17 mouse cellular contexts compared by ENCODE assay signal in genomic region chr15:84115727-84116126, GRCm38 (mm10). TPM values are rescaled to one million over a fixed set of nuclear protein-coding genes. Genes with fewer than 3 reads are reported as not detected.
DNase-seq lines count a peak whose midpoint lies in the region; ATAC-seq lines count a peak whose summit lies in the region.
"Had no signal": no experiment of that assay in that cellular context is flagged by ENCODE, and none has a peak within 500 bp of the region (broad histone marks: within the 10 kb centered on the region; RNA-seq: fewer than 3 reads in every experiment).

No protein-coding gene starts in this region.

- H3K36me3 ChIP-seq in embryonic facial prominence, embryonic 11.5 days (replicated peaks; ENCODE audit: control insufficient read depth, insufficient read depth, low read depth, low read length) = no peaks in the 10 kb centered on the region
- H3K36me3 ChIP-seq in embryonic facial prominence, embryonic 10.5 days (replicated peaks) = no peaks in the 10 kb centered on the region
- no peaks in the 10 kb centered on the region for H3K36me3 ChIP-seq in kidney, embryonic 15.5 days
- H3K36me3 ChIP-seq: hindbrain, embryonic 15.5 days had no signal

- H3K4me1 ChIP-seq in embryonic facial prominence, embryonic 11.5 days (ENCODE audit: control insufficient read depth, insufficient read depth, low read length) = no peaks in the 10 kb centered on the region
- H3K4me1 ChIP-seq in embryonic facial prominence, embryonic 10.5 days = no peaks in the 10 kb centered on the region
- H3K4me1 ChIP-seq in kidney, embryonic 15.5 days = no peaks in the 10 kb centered on the region
- H3K4me1 ChIP-seq: hindbrain, embryonic 15.5 days had no signal

- ATAC-seq in embryonic facial prominence, embryonic 11.5 days (replicated peaks; ENCODE audit: insufficient number of reproducible peaks, low FRiP score, low TSS enrichment, low read depth) = no peak
- ATAC-seq in kidney, embryonic 15.5 days (replicated peaks; ENCODE audit: low FRiP score) = no peak
- peak; percentile 42; the same call in 1 of the 2 replicates for ATAC-seq in common myeloid progenitor, adult 5-6 weeks (replicated peaks; ENCODE audit: low read depth, poor library complexity, severe bottlenecking)
- ATAC-seq: forebrain, embryonic 16.5 days had no signal

- no peaks in the 10 kb centered on the region for H3K9me3 ChIP-seq in embryonic facial prominence, embryonic 11.5 days (replicated peaks; ENCODE audit: control insufficient read depth, low read length)
- H3K9me3 ChIP-seq in embryonic facial prominence, embryonic 10.5 days = peaks cover 4% of the 10 kb centered on the region; the same call in 1 of the 2 replicates
- no peaks in the 10 kb centered on the region for H3K9me3 ChIP-seq in kidney, embryonic 15.5 days (replicated peaks)
- H3K9me3 ChIP-seq: hindbrain, embryonic 15.5 days had no signal

- no peaks in the 10 kb centered on the region for H3K27me3 ChIP-seq in embryonic facial prominence, embryonic 11.5 days (ENCODE audit: control insufficient read depth, insufficient read depth, low read length)
- H3K27me3 ChIP-seq in embryonic facial prominence, embryonic 10.5 days (replicated peaks; ENCODE audit: low read depth, poor library complexity, severe bottlenecking) = no peaks in the 10 kb centered on the region
- H3K27me3 ChIP-seq in kidney, embryonic 15.5 days = no peaks in the 10 kb centered on the region
- H3K27me3 ChIP-seq: hindbrain, embryonic 15.5 days had no signal

- DNase-seq in embryonic facial prominence, embryonic 11.5 days (ENCODE audit: low spot score) = peak; percentile 18
- no peak for DNase-seq in embryonic facial prominence, embryonic 10.5 days (ENCODE audit: low spot score)
- DNase-seq in kidney, postnatal 4 days = peak; percentile 14 to 27
- DNase-seq in 416B (ENCODE audit: low read depth) = peak; percentile 13
- no peak for DNase-seq in urinary bladder, adult 2 months (ENCODE audit: low spot score)
- no peak for DNase-seq in spleen, adult 18-20 months
- DNase-seq: heart, adult 11 months; midbrain, embryonic 14.5 days; thymus, postnatal 25 days had no signal

- H3K9ac ChIP-seq in embryonic facial prominence, embryonic 11.5 days (replicated peaks; ENCODE audit: low read length) = no peak overlapping the region
- no peak overlapping the region for H3K9ac ChIP-seq in kidney, embryonic 15.5 days
- H3K9ac ChIP-seq: hindbrain, embryonic 15.5 days had no signal

- 60% methylated on average over 5 of the region's 5 CpGs for WGBS in embryonic facial prominence, embryonic 11.5 days
- 61% methylated on average over 5 of the region's 5 CpGs for WGBS in embryonic facial prominence, embryonic 10.5 days
- 58% methylated on average over 5 of the region's 5 CpGs for WGBS in kidney, embryonic 15.5 days

- H3K27ac ChIP-seq in embryonic facial prominence, embryonic 11.5 days (replicated peaks; ENCODE audit: low read depth, low read length) = no peak overlapping the region
- no peak overlapping the region for H3K27ac ChIP-seq in embryonic facial prominence, embryonic 10.5 days (replicated peaks)
- H3K27ac ChIP-seq in kidney, embryonic 15.5 days = no peak overlapping the region
- H3K27ac ChIP-seq: hindbrain, embryonic 15.5 days had no signal

- H3K4me3 ChIP-seq in embryonic facial prominence, embryonic 11.5 days (ENCODE audit: low read depth, low read length) = no peak overlapping the region
- no peak overlapping the region for H3K4me3 ChIP-seq in embryonic facial prominence, embryonic 10.5 days
- H3K4me3 ChIP-seq in kidney, embryonic 15.5 days (replicated peaks) = no peak overlapping the region
- H3K4me3 ChIP-seq: hindbrain, embryonic 15.5 days had no signal

- no peak overlapping the region for H3K4me2 ChIP-seq in embryonic facial prominence, embryonic 11.5 days (ENCODE audit: low read depth, low read length)
- no peak overlapping the region for H3K4me2 ChIP-seq in kidney, embryonic 15.5 days
- H3K4me2 ChIP-seq: hindbrain, embryonic 15.5 days had no signal

RNA-seq across cellular contexts. Expression of gene Pnpla5, which starts 7.2 kb away (rescaled TPM):
- not detected in 2 replicates for polyA plus RNA-seq in embryonic facial prominence, embryonic 11.5 days (2014; fragmentation: Nextera tagmentation; extraction: Ambion mirVana)
- polyA plus RNA-seq in embryonic facial prominence, embryonic 10.5 days (2016; fragmentation: Nextera tagmentation; extraction: Ambion mirVana) = not detected in 2 replicates
- polyA plus RNA-seq in kidney, embryonic 15.5 days (2015; fragmentation: Nextera tagmentation; extraction: Ambion mirVana) = not detected in 2 replicates
- not detected in 2 replicates for total RNA-seq in common myeloid progenitor, adult 5-6 weeks (2017)
- 0.06 TPM in 1 of 2 replicates, not detected in the other for polyA plus RNA-seq in urinary bladder, adult 2 months (2012; rRNA removed)
- total RNA-seq: adrenal gland, postnatal 4 days; layer of hippocampus, adult 8-10 months had no signal
- polyA plus RNA-seq: C2C12; forebrain, embryonic 16.5 days; hindbrain, embryonic 15.5 days; limb, embryonic 14.5 days; midbrain, embryonic 14.5 days had no signal

RNA-seq across cellular contexts. Expression of gene Sult4a1, which starts 10.2 kb away (rescaled TPM):
- 5.7 and 7.4 TPM in 2 replicates for polyA plus RNA-seq in embryonic facial prominence, embryonic 11.5 days (2014; fragmentation: Nextera tagmentation; extraction: Ambion mirVana)
- polyA plus RNA-seq in embryonic facial prominence, embryonic 10.5 days (2016; fragmentation: Nextera tagmentation; extraction: Ambion mirVana) = 6.9 and 8.7 TPM in 2 replicates
- 1.1 and 2.4 TPM in 2 replicates for polyA plus RNA-seq in kidney, embryonic 15.5 days (2015; fragmentation: Nextera tagmentation; extraction: Ambion mirVana)
- total RNA-seq in common myeloid progenitor, adult 5-6 weeks (2017) = not detected in 2 replicates
- 2.0 and 2.4 TPM in 2 replicates for polyA plus RNA-seq in urinary bladder, adult 2 months (2012; rRNA removed)
- polyA plus RNA-seq: C2C12 had no signal

RNA-seq across cellular contexts. Expression of gene Efcab6, which starts 50.5 kb away (rescaled TPM):
- 0.14 and 0.20 TPM in 2 replicates for polyA plus RNA-seq in embryonic facial prominence, embryonic 11.5 days (2014; fragmentation: Nextera tagmentation; extraction: Ambion mirVana)
- polyA plus RNA-seq in embryonic facial prominence, embryonic 10.5 days (2016; fragmentation: Nextera tagmentation; extraction: Ambion mirVana) = 0.52 and 0.71 TPM in 2 replicates
- 0.16 and 0.27 TPM in 2 replicates for polyA plus RNA-seq in kidney, embryonic 15.5 days (2015; fragmentation: Nextera tagmentation; extraction: Ambion mirVana)
- not detected in 2 replicates for total RNA-seq in common myeloid progenitor, adult 5-6 weeks (2017)
- polyA plus RNA-seq in urinary bladder, adult 2 months (2012; rRNA removed) = 0.09 and 0.12 TPM in 2 replicates
- polyA plus RNA-seq: C2C12 had no signal

RNA-seq across cellular contexts. Expression of gene Pnpla3, which starts 51.9 kb away (rescaled TPM):
- polyA plus RNA-seq in embryonic facial prominence, embryonic 11.5 days (2014; fragmentation: Nextera tagmentation; extraction: Ambion mirVana) = 0.79 and 0.91 TPM in 2 replicates
- 0.89 and 1.5 TPM in 2 replicates for polyA plus RNA-seq in embryonic facial prominence, embryonic 10.5 days (2016; fragmentation: Nextera tagmentation; extraction: Ambion mirVana)
- 0.45 and 1.1 TPM in 2 replicates for polyA plus RNA-seq in kidney, embryonic 15.5 days (2015; fragmentation: Nextera tagmentation; extraction: Ambion mirVana)
- total RNA-seq in common myeloid progenitor, adult 5-6 weeks (2017) = not detected in 2 replicates
- 10.0 and 23.6 TPM in 2 replicates for polyA plus RNA-seq in urinary bladder, adult 2 months (2012; rRNA removed)
- polyA plus RNA-seq: C2C12 had no signal

Comparison
In these comparisons a context has a peak if more than half of its experiments do, and no peak if none do; other contexts are left out.
1. DNase-seq: peak in embryonic facial prominence, embryonic 11.5 days (single experiment), kidney, postnatal 4 days (2 of 2) and 416B (single experiment); none in embryonic facial prominence, embryonic 10.5 days (single experiment), urinary bladder, adult 2 months (single experiment) and spleen, adult 18-20 months (0 of 2).